Comparison of ENCODE assay signal across 16 mouse cellular contexts in the genomic region with DNA sequence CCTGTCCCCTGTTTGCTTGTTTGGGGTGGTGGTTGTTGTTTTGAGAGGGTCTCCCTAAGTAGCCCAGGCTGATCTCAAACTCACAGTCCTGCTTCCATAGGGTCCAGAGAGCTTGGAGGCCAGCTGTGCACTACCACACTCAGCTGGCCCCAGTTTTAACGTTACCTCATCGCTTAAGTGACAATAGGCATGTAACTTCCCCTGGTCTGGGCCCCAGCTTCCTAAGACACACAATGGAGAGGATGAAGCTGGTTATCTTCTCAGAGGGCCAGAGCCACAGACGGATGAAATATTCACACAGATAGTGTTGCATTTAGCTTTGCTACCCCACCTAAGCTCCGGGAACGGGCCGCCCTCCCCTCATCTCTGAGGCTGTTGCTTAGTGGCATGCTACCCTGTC. TPM values are rescaled to one million over a fixed set of nuclear protein-coding genes. Genes with fewer than 3 reads are reported as not detected.
DNase-seq lines count a peak whose midpoint lies in the region; ATAC-seq and TF ChIP-seq lines count a peak whose summit lies in the region.
"Had no signal": no experiment of that assay in that cellular context is flagged by ENCODE, and none has a peak within 500 bp of the region (broad histone marks: within the 10 kb centered on the region; RNA-seq: fewer than 3 reads in every experiment).

No protein-coding gene starts in this region.

- peak overlapping the region; percentile 11 for H3K4me3 ChIP-seq in lung, adult 2 months (replicated peaks; ENCODE audit: extremely low read depth, low read depth, low read length)
- H3K4me3 ChIP-seq in heart, embryonic 13.5 days, result peak overlapping the region; percentile 85
- no peak overlapping the region for H3K4me3 ChIP-seq in liver, embryonic 11.5 days (ENCODE audit: low read depth, low read length)
- H3K4me3 ChIP-seq in stomach, embryonic 15.5 days (replicated peaks), result no peak overlapping the region
- H3K4me3 ChIP-seq: hindbrain, embryonic 15.5 days; neural tube, embryonic 15.5 days had no signal

- TF ChIP-seq POLR2A in lung, adult 2 months (IDR thresholded peaks at IDR 0.05; ENCODE audit: borderline replicate concordance, extremely low read depth, low read depth, low read length), result 0 out of 2 replicates have a peak, but pooled peaks have one; percentile 7

- ATAC-seq in heart, embryonic 13.5 days (ENCODE audit: extremely low read depth, insufficient number of reproducible peaks, low FRiP score, low TSS enrichment), result no peak
- peak; percentile 44 for ATAC-seq in liver, embryonic 11.5 days (replicated peaks; ENCODE audit: low FRiP score)
- no peak for ATAC-seq in stomach, embryonic 15.5 days (ENCODE audit: insufficient read depth, low FRiP score, low read depth)
- ATAC-seq: forebrain, embryonic 14.5 days; Patski had no signal

- 34% methylated on average over 6 of the region's 6 CpGs for WGBS in lung, adult 2 months
- WGBS in heart, embryonic 13.5 days, result 29% methylated on average over 6 of the region's 6 CpGs
- 42% methylated on average over 6 of the region's 6 CpGs for WGBS in liver, embryonic 11.5 days
- 67% methylated on average over 6 of the region's 6 CpGs for WGBS in stomach, embryonic 15.5 days

- no peak for DNase-seq in lung, adult 2 months
- no peak for DNase-seq in lung, postnatal 25 days (ENCODE audit: low spot score)
- DNase-seq in liver, embryonic 11.5 days (ENCODE audit: low spot score), result no peak
- no peak for DNase-seq in right cerebral cortex, postnatal 36 days (ENCODE audit: low spot score in 2 of 2)
- no peak for DNase-seq in urinary bladder, postnatal 10 days (ENCODE audit: low spot score)
- DNase-seq: cerebellum, postnatal 10 days; gastrocnemius, postnatal 25 days; kidney, adult 8-10 months had no signal

- H3K4me2 ChIP-seq in heart, embryonic 13.5 days, result peak overlapping the region; percentile 79
- no peak overlapping the region; the same call in 1 of the 2 replicates for H3K4me2 ChIP-seq in liver, embryonic 11.5 days
- peak overlapping the region; percentile 77; the same call in 1 of the 2 replicates for H3K4me2 ChIP-seq in stomach, embryonic 15.5 days
- H3K4me2 ChIP-seq: embryonic facial prominence, embryonic 13.5 days; hindbrain, embryonic 15.5 days; neural tube, embryonic 15.5 days had no signal

- peaks cover 52% of the 10 kb centered on the region for H3K36me3 ChIP-seq in heart, embryonic 13.5 days
- H3K36me3 ChIP-seq in liver, embryonic 11.5 days (ENCODE audit: control insufficient read depth, insufficient read depth, low read length), result no peaks in the 10 kb centered on the region
- H3K36me3 ChIP-seq in stomach, embryonic 15.5 days, result no peaks in the 10 kb centered on the region
- H3K36me3 ChIP-seq: embryonic facial prominence, embryonic 13.5 days; hindbrain, embryonic 15.5 days; neural tube, embryonic 15.5 days had no signal

- no peak for TF ChIP-seq CTCF in lung, adult 2 months (IDR thresholded peaks at IDR 0.05; ENCODE audit: insufficient read depth, low read length)

- H3K9me3 ChIP-seq in heart, embryonic 13.5 days, result no peaks in the 10 kb centered on the region
- H3K9me3 ChIP-seq in liver, embryonic 11.5 days (ENCODE audit: control insufficient read depth, low read length), result no peaks in the 10 kb centered on the region
- no peaks in the 10 kb centered on the region for H3K9me3 ChIP-seq in stomach, embryonic 15.5 days
- H3K9me3 ChIP-seq: embryonic facial prominence, embryonic 13.5 days; hindbrain, embryonic 15.5 days; neural tube, embryonic 15.5 days had no signal

- H3K27me3 ChIP-seq in heart, embryonic 13.5 days (replicated peaks), result no peaks in the 10 kb centered on the region
- H3K27me3 ChIP-seq in liver, embryonic 11.5 days (replicated peaks; ENCODE audit: control insufficient read depth, insufficient read depth, low read length), result peaks cover 26% of the 10 kb centered on the region
- no peaks in the 10 kb centered on the region for H3K27me3 ChIP-seq in stomach, embryonic 15.5 days (replicated peaks)
- H3K27me3 ChIP-seq: Patski had no signal

- peaks cover 36% of the 10 kb centered on the region for H3K4me1 ChIP-seq in lung, adult 2 months (ENCODE audit: control insufficient read depth, insufficient read depth, low read length)
- peaks cover 79% of the 10 kb centered on the region for H3K4me1 ChIP-seq in heart, embryonic 13.5 days
- peaks cover 44% of the 10 kb centered on the region for H3K4me1 ChIP-seq in liver, embryonic 11.5 days (replicated peaks; ENCODE audit: control insufficient read depth, insufficient read depth, low read length)
- H3K4me1 ChIP-seq in stomach, embryonic 15.5 days, result peaks cover 61% of the 10 kb centered on the region

- peak overlapping the region; percentile 99 for H3K9ac ChIP-seq in heart, embryonic 13.5 days
- H3K9ac ChIP-seq in liver, embryonic 11.5 days (ENCODE audit: low read depth, low read length), result peak overlapping the region; percentile 37; the same call in 1 of the 2 replicates
- H3K9ac ChIP-seq in stomach, embryonic 15.5 days, result no peak overlapping the region
- H3K9ac ChIP-seq: embryonic facial prominence, embryonic 13.5 days; hindbrain, embryonic 15.5 days; neural tube, embryonic 15.5 days had no signal

- H3K27ac ChIP-seq in heart, embryonic 13.5 days (replicated peaks), result peak overlapping the region; percentile 98
- no peak overlapping the region for H3K27ac ChIP-seq in liver, embryonic 11.5 days (ENCODE audit: low read depth, low read length)
- H3K27ac ChIP-seq in stomach, embryonic 15.5 days, result peak overlapping the region; percentile 40; the same call in 1 of the 2 replicates
- H3K27ac ChIP-seq: embryonic facial prominence, embryonic 13.5 days; hindbrain, embryonic 15.5 days; macrophage; neural tube, embryonic 15.5 days had no signal

RNA-seq across cellular contexts. Expression of gene Cavin1, which starts 4.9 kb away (rescaled TPM):
- polyA plus RNA-seq in lung, adult 2 months (2012; rRNA removed), result 270 and 280 TPM in 2 replicates
- 348 and 370 TPM in 2 replicates for polyA plus RNA-seq in heart, embryonic 13.5 days (2015; fragmentation: Nextera tagmentation; extraction: Ambion mirVana)
- 22.6 and 23.3 TPM in 2 replicates for polyA plus RNA-seq in liver, embryonic 11.5 days (2014; fragmentation: Nextera tagmentation; extraction: Ambion mirVana)
- polyA plus RNA-seq in stomach, embryonic 15.5 days (2015; fragmentation: Nextera tagmentation; extraction: Ambion mirVana), result 306 and 329 TPM in 2 replicates

RNA-seq across cellular contexts. Expression of gene Stat3, which starts 26.4 kb away (rescaled TPM):
- polyA plus RNA-seq in lung, adult 2 months (2012; rRNA removed), result 115 and 147 TPM in 2 replicates
- polyA plus RNA-seq in heart, embryonic 13.5 days (2015; fragmentation: Nextera tagmentation; extraction: Ambion mirVana), result 41.8 and 42.9 TPM in 2 replicates
- 52.9 and 57.3 TPM in 2 replicates for polyA plus RNA-seq in liver, embryonic 11.5 days (2014; fragmentation: Nextera tagmentation; extraction: Ambion mirVana)
- 44.5 and 46.5 TPM in 2 replicates for polyA plus RNA-seq in stomach, embryonic 15.5 days (2015; fragmentation: Nextera tagmentation; extraction: Ambion mirVana)

RNA-seq across cellular contexts. Expression of gene Atp6v0a1, which starts 43.5 kb away (rescaled TPM):
- polyA plus RNA-seq in lung, adult 2 months (2012; rRNA removed), result 81.9 and 102 TPM in 2 replicates
- 54.9 and 58.1 TPM in 2 replicates for polyA plus RNA-seq in heart, embryonic 13.5 days (2015; fragmentation: Nextera tagmentation; extraction: Ambion mirVana)
- 55.4 and 60.0 TPM in 2 replicates for polyA plus RNA-seq in liver, embryonic 11.5 days (2014; fragmentation: Nextera tagmentation; extraction: Ambion mirVana)
- 36.6 and 39.7 TPM in 2 replicates for polyA plus RNA-seq in stomach, embryonic 15.5 days (2015; fragmentation: Nextera tagmentation; extraction: Ambion mirVana)

Comparison
In these comparisons a context has a peak if more than half of its experiments do, and no peak if none do; other contexts are left out.
1. H3K4me3 ChIP-seq: peak in lung, adult 2 months (single experiment) and heart, embryonic 13.5 days (single experiment); none in liver, embryonic 11.5 days (single experiment) and stomach, embryonic 15.5 days (single experiment).
2. RNA of gene Cavin1, which starts 4.9 kb away (polyA plus RNA-seq): 348 to 370 TPM in heart, embryonic 13.5 days, 306 to 329 TPM in stomach, embryonic 15.5 days and 270 to 280 TPM in lung, adult 2 months; 22.6 to 23.3 TPM in liver, embryonic 11.5 days; every median in the first group is over 10 times any median in the second.